Mouse (Mus musculus): ENCODE results near the gene F5. TPM values are rescaled to one million over a fixed set of nuclear protein-coding genes. Genes with fewer than 3 reads are reported as not detected.

The F5 gene
- polyA plus RNA-seq, 1 experiment = 0.09 TPM

DNA sequence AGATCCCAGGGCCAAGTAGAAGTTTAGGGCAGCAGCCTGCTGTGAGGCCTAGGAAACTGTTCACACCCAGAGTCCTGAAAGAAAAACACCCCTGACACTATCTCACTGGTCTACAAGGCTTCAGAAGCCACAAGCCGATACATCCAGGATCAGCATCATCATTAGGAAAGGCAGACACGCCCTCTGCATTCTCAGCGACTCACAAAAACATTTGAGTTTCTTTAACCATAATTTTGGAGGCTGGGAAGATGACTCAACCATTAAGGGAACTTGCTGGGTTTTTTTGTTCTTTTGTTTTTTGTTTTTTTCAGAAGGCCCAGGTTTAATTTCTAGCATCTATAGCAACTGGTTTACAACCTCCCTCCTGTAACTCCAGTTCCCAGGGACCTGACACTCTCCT, 27.8 kb upstream of the F5 start:
- no peak overlapping the region for H3K27ac ChIP-seq (ENCODE audit: insufficient read depth, low read depth, low read length)
- no peak overlapping the region for H3K4me3 ChIP-seq (ENCODE audit: insufficient read depth, low read length)
- TF ChIP-seq POLR2A (IDR thresholded peaks at IDR 0.05; ENCODE audit: borderline replicate concordance, low read depth, low read length) (no peak), CTCF (IDR thresholded peaks at IDR 0.05; ENCODE audit: low read depth, low read length) (no peak)
- H3K4me1 ChIP-seq (ENCODE audit: control insufficient read depth, insufficient read depth, low read length) = no peaks in the 10 kb centered on the region

DNA sequence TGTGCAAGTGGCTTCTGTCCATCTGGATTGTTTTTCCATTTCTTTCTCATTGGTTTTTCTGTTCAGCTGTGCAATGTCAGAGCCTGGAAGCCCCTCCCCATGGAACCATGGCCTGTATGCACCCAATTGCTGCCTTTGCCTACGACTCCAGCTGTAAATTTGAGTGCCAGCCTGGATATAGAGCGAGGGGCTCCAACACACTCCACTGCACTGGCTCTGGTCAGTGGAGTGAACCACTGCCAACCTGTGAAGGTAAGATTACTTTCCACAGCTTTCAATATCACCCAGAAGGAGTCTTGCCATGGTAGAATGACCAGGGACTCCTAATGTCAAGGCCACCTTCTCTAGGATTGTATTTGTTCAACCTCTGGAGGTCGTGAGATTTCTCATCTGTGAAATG, 21.6 kb upstream of the F5 start:
- peaks cover 2% of the 10 kb centered on the region; the same call in 1 of the 2 replicates for H3K4me1 ChIP-seq (ENCODE audit: control insufficient read depth, insufficient read depth, low read length)
- H3K27ac ChIP-seq (ENCODE audit: insufficient read depth, low read depth, low read length) = no peak overlapping the region
- H3K4me3 ChIP-seq (ENCODE audit: insufficient read depth, low read length) = no peak overlapping the region
- TF ChIP-seq CTCF (IDR thresholded peaks at IDR 0.05; ENCODE audit: low read depth, low read length) (no peak), POLR2A (IDR thresholded peaks at IDR 0.05; ENCODE audit: borderline replicate concordance, low read depth, low read length) (no peak)

- Histone ChIP-seq H3K4me1 (ENCODE audit: control insufficient read depth, insufficient read depth, low read length) (peaks cover 12% of the 10 kb centered on the region), H3K4me3 (ENCODE audit: insufficient read depth, low read length) (no peak overlapping the region)
- TF ChIP-seq POLR2A (IDR thresholded peaks at IDR 0.05; ENCODE audit: borderline replicate concordance, low read depth, low read length) (no peak), CTCF (IDR thresholded peaks at IDR 0.05; ENCODE audit: low read depth, low read length) (no peak)
Observed at GRCm38 (mm10) chr1:164132609-164133008, 19.0 kb upstream of the F5 start.

DNA sequence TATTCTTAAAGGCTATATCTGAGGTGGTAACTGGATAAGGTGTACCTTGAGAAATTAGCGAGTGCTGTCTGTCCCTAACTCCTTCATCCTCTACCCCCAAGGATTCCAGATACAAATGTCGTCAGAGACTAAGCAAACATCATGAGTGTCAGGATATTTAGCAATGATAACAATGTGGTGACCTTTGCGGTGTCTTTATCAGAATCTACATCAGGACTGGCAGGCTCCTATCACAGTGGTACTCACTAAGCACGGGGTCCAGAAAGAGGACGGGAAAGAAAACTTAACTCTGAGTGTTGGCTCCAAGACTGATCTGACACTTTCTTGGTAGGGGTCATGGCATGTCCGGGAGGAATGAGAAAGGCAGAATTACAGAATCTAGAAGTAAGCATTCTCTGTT, 17.5 kb upstream of the F5 start:
- Histone ChIP-seq H3K4me1 (ENCODE audit: control insufficient read depth, insufficient read depth, low read length) (peaks cover 12% of the 10 kb centered on the region), H3K4me3 (ENCODE audit: insufficient read depth, low read length) (no peak overlapping the region), H3K27ac (ENCODE audit: insufficient read depth, low read depth, low read length) (no peak overlapping the region)
- TF ChIP-seq CTCF (IDR thresholded peaks at IDR 0.05; ENCODE audit: low read depth, low read length) (no peak), POLR2A (IDR thresholded peaks at IDR 0.05; ENCODE audit: borderline replicate concordance, low read depth, low read length) (no peak)

More at GRCm38 (mm10) chr1:164132609-164133008, 19.0 kb upstream of the F5 start:
- no peak overlapping the region for H3K27ac ChIP-seq (ENCODE audit: insufficient read depth, low read depth, low read length)

GRCm38 (mm10) chr1:164135360-164135759, 16.3 kb upstream of the F5 start:
- peak overlapping the region; percentile 5 for H3K27ac ChIP-seq (ENCODE audit: insufficient read depth, low read depth, low read length)

GRCm38 (mm10) chr1:164135960-164136359, 15.7 kb upstream of the F5 start:
- H3K27ac ChIP-seq (ENCODE audit: insufficient read depth, low read depth, low read length) = peak overlapping the region; percentile 5; the same call in 1 of the 2 replicates
- H3K4me3 ChIP-seq (ENCODE audit: insufficient read depth, low read length) = 0 out of 2 replicates have a peak overlapping the region, but pooled peaks have one; percentile 2
- TF ChIP-seq CTCF (IDR thresholded peaks at IDR 0.05; ENCODE audit: low read depth, low read length) = no peak
- TF ChIP-seq POLR2A (IDR thresholded peaks at IDR 0.05; ENCODE audit: borderline replicate concordance, low read depth, low read length) = no peak
- H3K4me1 ChIP-seq (ENCODE audit: control insufficient read depth, insufficient read depth, low read length) = peaks cover 12% of the 10 kb centered on the region

More at GRCm38 (mm10) chr1:164135360-164135759, 16.3 kb upstream of the F5 start:
- Histone ChIP-seq H3K4me3 (ENCODE audit: insufficient read depth, low read length) (0 out of 2 replicates have a peak overlapping the region, but pooled peaks have one; percentile 2), H3K4me1 (ENCODE audit: control insufficient read depth, insufficient read depth, low read length) (peaks cover 12% of the 10 kb centered on the region)
- no peak for TF ChIP-seq POLR2A (IDR thresholded peaks at IDR 0.05; ENCODE audit: borderline replicate concordance, low read depth, low read length)
- TF ChIP-seq CTCF (IDR thresholded peaks at IDR 0.05; ENCODE audit: low read depth, low read length) = no peak

DNA sequence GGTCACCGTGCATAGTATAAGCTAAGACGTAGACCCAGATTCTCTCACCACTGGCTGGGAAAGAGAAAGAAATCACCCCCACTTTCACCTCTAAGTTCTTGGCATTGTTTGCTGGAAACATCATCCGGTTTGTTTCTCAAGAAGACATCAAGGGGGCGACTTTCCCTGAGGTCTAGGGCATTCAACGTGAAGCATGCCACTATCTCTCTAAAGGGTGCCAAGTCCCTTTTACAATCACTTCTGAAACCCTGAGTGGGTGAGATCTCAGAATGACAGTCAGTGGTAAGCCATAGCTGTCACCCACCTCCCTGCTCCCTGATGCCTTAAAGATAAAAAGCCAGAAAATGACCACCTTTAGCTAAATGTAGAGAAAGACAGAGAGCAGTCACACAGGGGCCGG, 15.0 kb upstream of the F5 start:
- peaks cover 12% of the 10 kb centered on the region for H3K4me1 ChIP-seq (ENCODE audit: control insufficient read depth, insufficient read depth, low read length)
- no peak overlapping the region for H3K27ac ChIP-seq (ENCODE audit: insufficient read depth, low read depth, low read length)
- TF ChIP-seq CTCF (IDR thresholded peaks at IDR 0.05; ENCODE audit: low read depth, low read length) = no peak
- TF ChIP-seq POLR2A (IDR thresholded peaks at IDR 0.05; ENCODE audit: borderline replicate concordance, low read depth, low read length) = no peak
- no peak overlapping the region for H3K4me3 ChIP-seq (ENCODE audit: insufficient read depth, low read length)

DNA sequence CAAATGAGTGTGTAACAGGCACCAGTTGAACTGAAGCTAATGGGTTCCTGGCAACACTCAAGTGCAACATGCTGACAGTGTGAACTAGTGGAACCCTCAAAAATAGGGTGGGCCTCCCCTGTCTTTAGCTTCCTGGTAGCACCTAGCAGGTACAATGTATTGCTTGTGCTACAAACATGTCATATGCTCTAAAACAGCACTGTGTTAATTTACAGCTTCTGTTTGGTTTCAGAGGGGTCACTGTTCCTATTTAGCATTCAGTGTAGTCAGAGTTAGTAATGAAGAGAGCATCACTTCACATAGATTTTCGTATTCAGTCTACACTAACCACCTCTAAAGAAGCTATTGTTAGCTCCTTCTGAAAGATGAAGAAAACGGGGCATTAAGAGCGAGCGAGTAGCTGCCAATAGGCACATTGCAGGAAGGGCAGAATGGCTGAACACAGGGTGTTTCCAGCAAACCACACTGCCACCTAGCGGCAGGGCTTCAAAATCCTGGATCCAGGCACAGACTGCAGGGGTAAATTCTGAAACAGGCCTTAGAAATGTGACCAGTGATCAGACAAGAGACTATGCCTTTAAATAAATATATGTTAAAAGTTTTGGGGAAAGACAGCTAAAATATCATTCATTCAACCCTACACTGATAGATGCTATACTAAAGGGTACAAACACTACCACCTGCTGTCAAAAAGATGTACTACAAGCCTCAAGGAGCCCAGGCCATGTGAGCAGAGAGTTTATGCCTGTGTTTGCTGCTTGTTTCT, 13.1 kb upstream of the F5 start:
- Histone ChIP-seq H3K4me1 (ENCODE audit: control insufficient read depth, insufficient read depth, low read length) (peaks cover 12% of the 10 kb centered on the region), H3K27ac (ENCODE audit: insufficient read depth, low read depth, low read length) (no peak overlapping the region), H3K4me3 (ENCODE audit: insufficient read depth, low read length) (no peak overlapping the region)
- TF ChIP-seq CTCF (IDR thresholded peaks at IDR 0.05; ENCODE audit: low read depth, low read length) (peak; percentile 100), POLR2A (IDR thresholded peaks at IDR 0.05; ENCODE audit: borderline replicate concordance, low read depth, low read length) (no peak)

DNA sequence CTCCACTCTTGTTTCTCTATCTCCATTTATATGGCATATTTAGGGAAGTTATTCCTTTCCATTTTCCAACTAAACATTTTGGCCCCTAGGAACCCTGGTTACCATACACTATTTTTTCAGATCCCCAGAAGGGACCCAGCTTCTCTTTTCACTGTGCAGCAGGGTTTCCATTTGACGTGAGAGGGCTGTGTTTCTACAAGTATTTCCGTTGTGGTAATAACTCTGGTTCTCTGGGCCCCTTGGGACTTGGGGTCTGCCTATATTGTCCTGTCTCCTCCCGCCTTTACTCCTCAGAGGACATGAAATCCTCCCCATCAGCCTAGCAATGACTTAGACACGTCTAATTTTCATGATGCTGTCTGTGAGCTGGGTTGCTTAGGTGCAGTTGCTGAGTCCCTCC, 12.2 kb upstream of the F5 start:
- no peak overlapping the region for H3K27ac ChIP-seq (ENCODE audit: insufficient read depth, low read depth, low read length)
- TF ChIP-seq POLR2A (IDR thresholded peaks at IDR 0.05; ENCODE audit: borderline replicate concordance, low read depth, low read length) = no peak
- TF ChIP-seq CTCF (IDR thresholded peaks at IDR 0.05; ENCODE audit: low read depth, low read length) = no peak
- H3K4me1 ChIP-seq (ENCODE audit: control insufficient read depth, insufficient read depth, low read length) = peaks cover 12% of the 10 kb centered on the region
- no peak overlapping the region for H3K4me3 ChIP-seq (ENCODE audit: insufficient read depth, low read length)

- TF ChIP-seq POLR2A (IDR thresholded peaks at IDR 0.05; ENCODE audit: borderline replicate concordance, low read depth, low read length) (no peak), CTCF (IDR thresholded peaks at IDR 0.05; ENCODE audit: low read depth, low read length) (no peak)
- H3K4me3 ChIP-seq (ENCODE audit: insufficient read depth, low read length) = no peak overlapping the region
- no peak overlapping the region for H3K27ac ChIP-seq (ENCODE audit: insufficient read depth, low read depth, low read length)
- peaks cover 16% of the 10 kb centered on the region for H3K4me1 ChIP-seq (ENCODE audit: control insufficient read depth, insufficient read depth, low read length)
Observed at GRCm38 (mm10) chr1:164149083-164149482, 2.6 kb upstream of the F5 start.
